Mouse (Mus musculus) ES-E14 (cell line): ENCODE data around the gene Pik3cd. TPM values are rescaled to one million over a fixed set of nuclear protein-coding genes. Genes with fewer than 3 reads are reported as not detected.
"Not testable (repeated sequence)": the region's sequence is repeated elsewhere in the genome, so short reads cannot be mapped to it uniquely, and the experiment has no call there.

Experiments
- DNase-seq: peaks from one replicate; pipeline ENCODE4 v3.0.0-alpha.2; 2013; ENCODE audit warnings: low read depth, low spot score
- H3K27ac ChIP-seq: 2 replicates; pipeline ENCODE4 v1.5.1; 2012; ENCODE audit warnings: low read depth, mild to moderate bottlenecking, low read length, moderate library complexity, mixed read lengths; ENCODE audit not compliant: poor library complexity, insufficient read depth, severe bottlenecking
- H3K36me3 ChIP-seq: 2 replicates; pipeline ENCODE4 v1.6.1; 2012; ENCODE audit warnings: mild to moderate bottlenecking, low read length, moderate library complexity, mixed read lengths; ENCODE audit not compliant: control insufficient read depth, poor library complexity, insufficient read depth, severe bottlenecking
- H3K4me1 ChIP-seq, 2 experiments: fragments of 150-350 bp in 1 of 2; sonication (generic) in 1 of 2; 2 replicates each; pipeline ENCODE4 v1.6.1; 2012; ENCODE audit warnings: low read length in 2 of 2, mild to moderate bottlenecking in 1 of 2, mixed read lengths in 1 of 2; ENCODE audit not compliant: control insufficient read depth in 2 of 2, insufficient read depth in 2 of 2, poor library complexity in 1 of 2
- H3K4me3 ChIP-seq, 2 experiments: fragments of 150-350 bp in 1 of 2; sonication (generic) in 1 of 2; 2 replicates each; pipeline ENCODE4 v1.5.1; 2012; ENCODE audit warnings: low read length in 2 of 2, low read depth in 1 of 2, mild to moderate bottlenecking in 1 of 2, mixed read lengths in 1 of 2; ENCODE audit not compliant: insufficient read depth in 1 of 2, poor library complexity in 1 of 2, severe bottlenecking in 1 of 2
- H3K9ac ChIP-seq: 2 replicates; pipeline ENCODE4 v1.6.1; 2012; ENCODE audit warnings: low read depth, mild to moderate bottlenecking, low read length, mixed read lengths; ENCODE audit not compliant: poor library complexity, insufficient read depth, severe bottlenecking
- H3K9me3 ChIP-seq: fragments of 150-350 bp; sonication (generic); 2 replicates; pipeline ENCODE4 v1.6.1; 2012; ENCODE audit warnings: low read depth, mild to moderate bottlenecking, low read length; ENCODE audit not compliant: control insufficient read depth, insufficient read depth
- CHD2 ChIP-seq: IDR thresholded peaks from 2 replicates; pipeline ENCODE4 v1.6.1; 2014; ENCODE audit warnings: mild to moderate bottlenecking, low read depth, low read length, inconsistent platforms
- HCFC1 ChIP-seq: IDR thresholded peaks from 2 replicates; pipeline ENCODE4 v1.6.1; 2012; ENCODE audit warnings: low read length, inconsistent platforms, borderline replicate concordance; ENCODE audit not compliant: insufficient read depth
- MAFK ChIP-seq: IDR thresholded peaks from 2 replicates; pipeline ENCODE4 v1.6.1; 2014; ENCODE audit warnings: mild to moderate bottlenecking, low read depth, low read length, inconsistent platforms; ENCODE audit not compliant: insufficient read depth
- ZC3H11A ChIP-seq: IDR thresholded peaks from 2 replicates; pipeline ENCODE4 v1.6.1; 2012; ENCODE audit warnings: low read depth, mild to moderate bottlenecking, inconsistent platforms, low read length, borderline replicate concordance
- ZNF384 ChIP-seq: IDR thresholded peaks from 2 replicates; pipeline ENCODE4 v1.6.1; 2012; ENCODE audit warnings: low read depth, low read length, inconsistent platforms
- in situ Hi-C, 2 experiments: fragments of 600-800 bp; cut with MboI; formaldehyde crosslinking; loops; one replicate each; pipeline ENCODE4 v1.15.1; 2025; ENCODE audit warnings: low sequenced_read_pairs in 2 of 2, inconsistent platforms in 1 of 2; ENCODE audit not compliant: unreplicated experiment in 2 of 2
- total RNA-seq: library from RNA; depleted of rRNA; stranded (reverse); fragments of 300-350 nt; gene quantifications from 2 replicates; pipeline ENCODE4 v1.2.3, GENCODE M21; 2012

Pik3cd gene
- total RNA-seq, 1 experiment, result 6.4 TPM

DNA sequence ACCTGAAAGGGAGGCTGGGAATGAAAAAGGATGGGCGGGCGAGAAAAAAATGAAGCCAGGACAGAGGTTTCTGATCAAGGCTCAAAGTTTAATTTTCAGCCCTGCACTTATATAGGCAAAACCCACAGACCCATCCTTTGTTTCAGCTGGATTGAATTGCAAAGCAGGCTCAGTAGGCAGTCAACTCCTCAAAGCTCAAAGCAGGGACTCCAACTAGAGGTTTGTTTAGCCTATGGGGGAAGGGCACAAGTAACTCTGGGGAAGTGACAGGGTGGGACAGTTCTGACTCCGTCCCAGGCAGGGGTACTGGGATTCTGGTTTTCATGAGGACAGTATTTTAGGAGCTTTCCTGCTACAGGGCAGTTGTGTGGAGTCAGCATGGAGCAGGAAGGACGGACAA, 81.1 kb downstream of the Pik3cd start:
- Histone ChIP-seq H3K4me3 (no peak overlapping the region), H3K27ac (no peak overlapping the region), H3K9me3 (no peaks in the 10 kb centered on the region), H3K4me1 (peaks cover 0 to 16% of the 10 kb centered on the region in 2 experiments; a peak in 2 of 4 replicates), H3K36me3 (peaks cover 5% of the 10 kb centered on the region; the same call in 1 of the 2 replicates), H3K9ac (no peak overlapping the region)
- TF ChIP-seq MAFK (no peak), ZC3H11A (no peak), HCFC1 (no peak), CHD2 (no peak)
- no peak for DNase-seq
- in situ Hi-C loops, result no loop called here

- Histone ChIP-seq H3K36me3 (peaks cover 5% of the 10 kb centered on the region), H3K9ac (no peak overlapping the region), H3K4me3 (no peak overlapping the region), H3K9me3 (no peaks in the 10 kb centered on the region), H3K4me1 (peaks cover 0 to 16% of the 10 kb centered on the region in 2 experiments; a peak in 2 of 4 replicates), H3K27ac (no peak overlapping the region; the same call in 1 of the 2 replicates)
- in situ Hi-C loops, result no loop called here
- TF ChIP-seq ZNF384, result no peak
- no peak for TF ChIP-seq ZC3H11A
- no peak for TF ChIP-seq HCFC1
- no peak for TF ChIP-seq MAFK
- no peak for DNase-seq
These were observed 82.4 kb downstream of the Pik3cd start for GRCm38 (mm10) chr4:149619988-149620387.

DNA sequence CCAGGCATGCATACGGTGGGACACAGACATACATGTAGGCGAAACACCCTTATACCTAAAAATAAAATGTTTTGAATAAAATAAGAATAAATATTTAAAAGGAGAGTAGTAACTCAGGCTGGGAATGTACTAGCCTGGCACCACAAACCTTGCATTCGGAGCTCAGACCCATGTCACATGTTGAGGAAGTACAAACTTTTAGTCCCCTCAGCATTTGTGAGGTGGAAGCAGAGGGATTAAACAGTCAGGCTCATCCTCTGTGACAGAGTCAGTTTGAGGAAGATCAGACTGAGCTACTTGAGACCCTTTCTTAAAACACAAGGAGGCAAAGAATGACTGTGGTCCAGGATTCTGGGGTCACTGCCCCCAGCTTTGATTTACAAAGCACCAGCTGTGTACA, 85.4 kb downstream of the Pik3cd start:
- H3K27ac ChIP-seq, H3K9ac ChIP-seq, H3K9me3 ChIP-seq, H3K36me3 ChIP-seq, H3K4me3 ChIP-seq, DNase-seq, in situ Hi-C loops: not testable (repeated sequence)
- peaks cover 0 to 16% of the 10 kb centered on the region in 2 experiments; a peak in 2 of 4 replicates for H3K4me1 ChIP-seq

DNA sequence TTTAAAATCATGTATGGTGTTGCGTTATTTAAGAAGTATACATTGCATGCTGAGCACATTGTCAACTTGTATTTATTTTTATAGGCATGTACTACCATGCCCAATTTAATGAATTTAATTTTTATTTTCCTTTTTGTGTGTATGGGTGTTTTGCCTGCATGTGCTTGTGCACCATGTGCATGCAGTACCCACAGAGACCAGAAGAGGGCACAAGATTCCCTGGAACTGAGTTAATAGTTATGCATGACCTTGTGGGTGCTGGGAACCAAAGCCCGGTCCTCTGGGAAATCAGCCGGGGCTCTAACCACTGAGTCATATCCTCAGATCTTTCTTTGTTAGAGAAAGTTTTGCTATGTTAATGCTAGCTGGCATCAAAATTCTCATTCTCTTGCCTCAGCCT, 87.5 kb downstream of the Pik3cd start:
- no peak for TF ChIP-seq ZC3H11A
- no peak for TF ChIP-seq ZNF384
- no peak for TF ChIP-seq HCFC1
- no peak for TF ChIP-seq CHD2
- TF ChIP-seq MAFK, result no peak
- H3K4me3 ChIP-seq, result no peak overlapping the region
- H3K4me1 ChIP-seq, result no peaks in the 10 kb centered on the region
- H3K9me3 ChIP-seq, result no peaks in the 10 kb centered on the region
- H3K27ac ChIP-seq, result no peak overlapping the region
- peaks cover 4% of the 10 kb centered on the region for H3K36me3 ChIP-seq
- no peak overlapping the region for H3K9ac ChIP-seq
- no peak for DNase-seq
- in situ Hi-C loops, result no loop called here

- H3K9me3 ChIP-seq, H3K4me3 ChIP-seq, DNase-seq, H3K36me3 ChIP-seq, H3K9ac ChIP-seq, in situ Hi-C loops, H3K4me1 ChIP-seq, H3K27ac ChIP-seq: not testable (repeated sequence)
These were observed 88.9 kb downstream of the Pik3cd start for GRCm38 (mm10) chr4:149613497-149613896.
